Mouse (Mus musculus) midbrain, embryonic 13.5 days (tissue): ENCODE data around the gene Fstl4. TPM values are rescaled to one million over a fixed set of nuclear protein-coding genes. Genes with fewer than 3 reads are reported as not detected.

Experiments used
- ATAC-seq: fragments of 200-750 bp; cut with Nextera tagmentation; 2 replicates; pipeline ENCODE4 v1.8.0; 2017; ENCODE audit warnings: mild to moderate bottlenecking, moderate TSS enrichment, moderate library complexity
- H3K27ac ChIP-seq: fragments of 300-500 bp; sonication (generic); 2 replicates; pipeline ENCODE4 v1.5.1; 2015; ENCODE audit warnings: inconsistent platforms, mild to moderate bottlenecking, moderate library complexity
- H3K27me3 ChIP-seq: fragments of 300-500 bp; sonication (generic); 2 replicates; pipeline ENCODE4 v1.6.1; 2015; ENCODE audit warnings: mild to moderate bottlenecking, inconsistent platforms
- H3K36me3 ChIP-seq: fragments of 300-500 bp; sonication (generic); 2 replicates; pipeline ENCODE4 v1.6.1; 2015; ENCODE audit warnings: mild to moderate bottlenecking, inconsistent platforms
- H3K4me1 ChIP-seq: fragments of 300-500 bp; sonication (generic); replicated peaks from 2 replicates; pipeline ENCODE4 v1.6.1; 2015; ENCODE audit warnings: inconsistent platforms
- H3K4me2 ChIP-seq: fragments of 300-500 bp; sonication (generic); replicated peaks from 2 replicates; pipeline ENCODE4 v1.6.1; 2015; ENCODE audit warnings: moderate library complexity, mild to moderate bottlenecking, inconsistent platforms
- H3K4me3 ChIP-seq: fragments of 300-500 bp; sonication (generic); replicated peaks from 2 replicates; pipeline ENCODE4 v1.5.1; 2015; ENCODE audit warnings: mild to moderate bottlenecking, inconsistent platforms
- H3K9ac ChIP-seq: fragments of 300-500 bp; sonication (generic); replicated peaks from 2 replicates; pipeline ENCODE4 v1.6.1; 2015; ENCODE audit warnings: mild to moderate bottlenecking, inconsistent platforms
- H3K9me3 ChIP-seq: fragments of 300-500 bp; sonication (generic); 2 replicates; pipeline ENCODE4 v1.6.1; 2016; ENCODE audit warnings: mild to moderate bottlenecking, inconsistent platforms
- WGBS: fragments of 180-500 bp; shearing (Covaris S2); methylation state at CpG from one replicate; pipeline ENCODE4 v1.1.7; 2015; 5-methylcytosine and 5-hydroxymethylcytosine counted together
- polyA plus RNA-seq: library from polyadenylated mRNA; unstranded; fragments of >200 nt; fragmentation: Nextera tagmentation; extraction: Ambion mirVana; gene quantifications from 2 replicates; pipeline ENCODE4 v1.2.1, GENCODE M21; 2015

Gene Fstl4
- polyA plus RNA-seq, 1 experiment from 2014 or later: 5.1 TPM

DNA sequence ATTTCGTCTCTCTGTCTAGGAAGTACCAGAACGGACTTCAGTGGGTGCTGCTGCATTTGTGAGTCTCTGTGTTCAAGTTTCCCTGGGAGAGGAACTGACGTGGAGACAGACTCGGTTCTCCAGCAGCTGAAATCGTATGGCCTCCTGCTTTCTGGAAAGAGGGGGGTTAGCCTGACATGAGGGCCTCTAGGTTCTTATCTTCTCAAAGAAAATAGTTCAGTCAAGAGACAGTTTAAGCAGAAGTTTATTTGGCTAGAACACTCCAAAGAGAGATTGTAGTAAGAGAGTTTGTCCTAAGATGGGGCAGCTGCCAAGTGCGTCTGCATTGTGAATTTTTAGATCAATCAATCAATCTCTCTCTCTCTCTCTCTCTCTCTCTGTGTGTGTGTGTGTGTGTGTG, 362.2 kb downstream of the Fstl4 start:
- ATAC-seq: no peak
- 80% methylated on average over 6 of the region's 6 CpGs for WGBS

DNA sequence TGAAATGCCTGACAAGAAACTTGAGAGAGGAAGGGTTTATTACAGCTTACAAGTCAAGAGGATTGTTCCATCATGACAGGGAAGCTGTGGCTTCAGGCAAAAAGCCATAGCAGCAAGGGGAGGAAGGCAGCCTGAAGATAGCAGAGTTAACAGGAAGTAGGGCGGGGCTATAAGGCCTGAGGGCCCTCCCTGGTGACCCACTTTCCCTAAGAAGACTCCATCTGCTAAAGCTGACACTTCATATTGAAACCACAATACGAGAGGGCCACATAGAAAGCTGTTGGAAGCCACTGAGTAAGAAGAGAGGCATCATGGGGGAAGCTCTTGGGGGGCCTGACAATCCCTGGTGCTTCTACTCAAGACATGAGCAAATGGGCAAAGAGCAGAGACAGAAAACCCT, 364.2 kb downstream of the Fstl4 start:
- H3K36me3 ChIP-seq: no peaks in the 10 kb centered on the region
- WGBS: 76% methylated on average over 2 of the region's 2 CpGs

More for the DNA sequence above, 362.2 kb downstream of the Fstl4 start:
- no peaks in the 10 kb centered on the region for H3K36me3 ChIP-seq
- no peak overlapping the region for H3K4me3 ChIP-seq
- H3K9me3 ChIP-seq: peaks cover 5% of the 10 kb centered on the region; the same call in 1 of the 2 replicates
- H3K27me3 ChIP-seq: no peaks in the 10 kb centered on the region
- H3K4me2 ChIP-seq: no peak overlapping the region
- no peak overlapping the region for H3K27ac ChIP-seq
- no peak overlapping the region for H3K9ac ChIP-seq
- H3K4me1 ChIP-seq: peaks cover under 1% of the 10 kb centered on the region; the same call in 1 of the 2 replicates

DNA sequence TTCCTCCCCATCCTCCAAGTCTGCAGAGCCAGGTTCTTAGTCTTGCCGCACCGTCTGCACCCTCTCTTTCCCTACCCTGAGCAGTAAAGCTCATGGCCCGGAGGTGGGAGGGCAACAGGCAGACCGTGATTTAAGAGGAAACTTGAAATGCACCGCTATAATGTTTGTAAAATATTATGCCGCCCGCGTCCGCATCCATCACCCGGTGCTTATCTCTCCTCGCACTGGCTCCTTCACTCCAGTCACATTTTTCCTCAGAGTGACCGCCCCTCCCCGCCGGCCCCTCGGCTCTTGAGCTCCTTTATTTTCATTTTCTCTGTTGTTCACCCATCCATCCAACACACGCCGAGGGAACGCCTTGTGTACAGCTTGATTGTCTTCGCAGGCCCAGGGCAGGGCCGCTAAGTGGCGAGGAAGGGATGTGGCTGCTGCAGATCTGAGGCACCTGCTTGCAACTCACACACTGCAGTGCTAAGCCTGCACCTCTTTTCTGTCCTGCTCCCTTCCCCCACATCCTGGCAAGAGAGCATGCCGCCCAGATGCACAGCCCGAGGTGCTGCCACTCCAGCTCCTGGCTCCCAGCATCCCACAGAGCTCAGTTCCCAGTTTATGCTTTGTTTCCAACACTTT, 368.1 kb downstream of the Fstl4 start:
- Histone ChIP-seq H3K27ac (no peak overlapping the region), H3K9ac (peak overlapping the region; percentile 17; the same call in 1 of the 2 replicates)

More for the DNA sequence above, 364.2 kb downstream of the Fstl4 start:
- no peak overlapping the region for H3K27ac ChIP-seq
- H3K4me3 ChIP-seq: no peak overlapping the region
- no peak for ATAC-seq
- H3K4me2 ChIP-seq: no peak overlapping the region
- no peak overlapping the region for H3K9ac ChIP-seq
- H3K4me1 ChIP-seq: peaks cover 15% of the 10 kb centered on the region
- H3K9me3 ChIP-seq: peaks cover 5% of the 10 kb centered on the region; the same call in 1 of the 2 replicates
- H3K27me3 ChIP-seq: no peaks in the 10 kb centered on the region

DNA sequence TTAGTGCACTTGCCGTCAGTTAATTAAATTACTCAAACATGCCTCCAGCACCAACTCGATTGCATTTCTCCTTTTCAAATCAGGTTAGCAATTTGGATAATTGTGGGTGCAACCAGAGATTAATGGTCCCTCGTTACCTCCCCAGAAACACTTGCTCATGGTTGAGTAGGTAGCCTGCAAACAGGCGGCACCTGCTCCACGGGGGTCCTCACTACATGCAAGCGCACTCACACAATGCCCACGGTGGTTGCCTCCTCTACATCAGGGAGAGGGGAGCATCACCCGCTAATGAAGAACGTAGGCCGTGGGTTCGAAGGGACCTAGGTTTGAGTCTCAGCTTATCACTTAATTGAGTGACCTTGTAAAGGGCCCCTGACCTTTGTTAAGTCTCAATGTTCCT, 371.9 kb downstream of the Fstl4 start:
- H3K9me3 ChIP-seq: no peaks in the 10 kb centered on the region
- no peaks in the 10 kb centered on the region for H3K27me3 ChIP-seq
- ATAC-seq: no peak
- H3K36me3 ChIP-seq: no peaks in the 10 kb centered on the region
- no peak overlapping the region for H3K27ac ChIP-seq
- no peak overlapping the region for H3K4me3 ChIP-seq
- H3K4me1 ChIP-seq: peaks cover 41% of the 10 kb centered on the region
- 77% methylated on average over 11 of the region's 11 CpGs for WGBS
- no peak overlapping the region for H3K9ac ChIP-seq
- no peak overlapping the region for H3K4me2 ChIP-seq

More for the DNA sequence above, 368.1 kb downstream of the Fstl4 start:
- Histone ChIP-seq H3K4me2 (peak overlapping the region; percentile 40), H3K36me3 (no peaks in the 10 kb centered on the region), H3K4me3 (peak overlapping the region; percentile 11; the same call in 1 of the 2 replicates), H3K9me3 (peaks cover 5% of the 10 kb centered on the region; the same call in 1 of the 2 replicates), H3K27me3 (no peaks in the 10 kb centered on the region), H3K4me1 (peaks cover 17% of the 10 kb centered on the region)
- 25% methylated on average over 23 of the region's 23 CpGs for WGBS
- ATAC-seq: peak; percentile 80

DNA sequence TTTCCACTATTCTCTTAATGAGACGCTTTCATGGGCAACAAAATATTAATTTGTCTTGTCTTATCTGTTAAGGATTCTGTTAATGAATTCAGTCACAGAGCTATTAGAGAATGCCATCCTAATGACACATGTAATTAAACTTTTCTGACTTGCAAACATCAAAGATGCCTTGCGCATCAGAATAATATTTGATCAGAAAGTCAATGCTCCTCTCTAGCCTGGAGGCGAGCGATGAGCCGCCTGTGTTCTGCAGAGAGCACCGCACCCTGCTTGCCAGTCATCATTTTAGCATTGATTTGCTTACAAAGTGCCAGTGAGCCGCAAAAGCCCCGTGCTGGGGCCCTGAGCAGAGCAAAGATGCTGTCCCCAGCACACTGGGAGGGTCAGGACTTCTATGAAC, 372.9 kb downstream of the Fstl4 start:
- 71% methylated on average over 8 of the region's 8 CpGs for WGBS
- ATAC-seq: no peak

DNA sequence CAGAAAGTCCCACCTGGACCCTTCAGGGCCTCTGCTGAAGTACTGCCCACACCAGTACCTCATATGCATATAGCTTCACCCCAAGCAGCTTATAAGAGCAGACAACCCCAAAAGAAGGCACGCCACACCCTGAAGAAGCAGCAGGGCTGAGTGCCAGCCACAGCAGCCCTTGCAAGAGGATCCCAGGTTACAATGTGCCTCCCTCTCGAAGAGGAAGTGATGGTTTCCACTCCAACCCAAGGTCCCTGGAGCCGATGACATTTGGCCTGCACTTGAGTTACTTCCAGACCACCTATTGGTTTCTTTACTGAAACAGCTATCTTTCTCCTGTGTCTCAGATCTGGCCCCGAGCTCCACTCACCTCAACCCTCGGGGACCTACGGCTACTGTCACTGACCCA, 373.8 kb downstream of the Fstl4 start:
- no peak overlapping the region for H3K9ac ChIP-seq
- ATAC-seq: no peak
- no peaks in the 10 kb centered on the region for H3K9me3 ChIP-seq
- H3K36me3 ChIP-seq: no peaks in the 10 kb centered on the region
- no peaks in the 10 kb centered on the region for H3K27me3 ChIP-seq
- H3K4me2 ChIP-seq: no peak overlapping the region
- WGBS: 87% methylated on average over 6 of the region's 6 CpGs
- H3K27ac ChIP-seq: no peak overlapping the region
- H3K4me1 ChIP-seq: peaks cover 26% of the 10 kb centered on the region
- no peak overlapping the region for H3K4me3 ChIP-seq

More for the DNA sequence above, 372.9 kb downstream of the Fstl4 start:
- H3K4me2 ChIP-seq: no peak overlapping the region
- H3K9ac ChIP-seq: no peak overlapping the region
- no peaks in the 10 kb centered on the region for H3K9me3 ChIP-seq
- peaks cover 33% of the 10 kb centered on the region for H3K4me1 ChIP-seq
- no peak overlapping the region for H3K4me3 ChIP-seq
- H3K27me3 ChIP-seq: no peaks in the 10 kb centered on the region
- H3K36me3 ChIP-seq: no peaks in the 10 kb centered on the region
- no peak overlapping the region for H3K27ac ChIP-seq

DNA sequence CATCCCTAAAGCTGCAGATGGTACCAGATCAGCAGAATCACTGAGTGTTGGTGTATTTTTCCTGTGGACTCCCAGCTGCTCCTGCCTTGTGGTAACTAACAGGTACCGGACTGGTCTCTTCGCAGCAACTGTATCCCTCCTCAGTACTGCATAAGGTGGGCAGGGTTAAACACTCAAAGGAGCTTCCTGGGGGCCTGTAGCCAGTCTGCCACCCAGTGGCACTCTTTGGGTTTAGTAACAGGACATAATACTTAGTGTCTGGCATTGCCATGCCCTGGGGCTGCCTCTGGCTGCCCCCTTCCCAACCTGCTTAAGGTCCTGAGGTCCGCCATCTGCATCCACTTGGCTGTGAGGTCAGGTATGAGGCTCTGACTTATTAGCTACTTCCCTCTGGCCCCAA, 375.2 kb downstream of the Fstl4 start:
- Histone ChIP-seq H3K27me3 (no peaks in the 10 kb centered on the region), H3K9ac (no peak overlapping the region), H3K27ac (no peak overlapping the region), H3K4me1 (peaks cover 26% of the 10 kb centered on the region), H3K4me3 (no peak overlapping the region), H3K4me2 (no peak overlapping the region), H3K9me3 (no peaks in the 10 kb centered on the region), H3K36me3 (no peaks in the 10 kb centered on the region)
- peak; percentile 50; the same call in 1 of the 2 replicates for ATAC-seq
- 90% methylated on average over 3 of the region's 3 CpGs for WGBS

DNA sequence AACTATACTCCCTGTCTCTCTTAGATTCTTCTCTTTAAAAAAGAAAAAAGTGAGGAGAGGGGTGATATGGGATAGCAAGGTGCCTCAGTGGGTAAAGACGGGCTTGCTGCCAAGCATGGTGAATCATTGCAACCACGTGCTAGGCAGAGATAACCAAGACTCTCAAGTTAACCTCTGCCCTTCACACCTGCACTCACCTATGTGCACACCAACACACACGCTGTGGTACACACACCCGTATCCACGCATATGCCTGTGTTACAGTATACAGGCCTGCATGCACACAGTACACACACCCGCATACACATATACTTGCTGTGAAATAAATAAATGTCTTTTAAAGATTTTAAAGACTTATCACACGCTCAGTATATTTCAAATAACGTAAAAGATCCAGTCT, 375.8 kb downstream of the Fstl4 start:
- Histone ChIP-seq H3K4me2 (no peak overlapping the region), H3K27ac (no peak overlapping the region), H3K36me3 (no peaks in the 10 kb centered on the region), H3K27me3 (no peaks in the 10 kb centered on the region), H3K4me3 (no peak overlapping the region), H3K4me1 (peaks cover 26% of the 10 kb centered on the region), H3K9me3 (no peaks in the 10 kb centered on the region), H3K9ac (no peak overlapping the region)
- ATAC-seq: no peak
- 75% methylated on average over 8 of the region's 8 CpGs for WGBS

DNA sequence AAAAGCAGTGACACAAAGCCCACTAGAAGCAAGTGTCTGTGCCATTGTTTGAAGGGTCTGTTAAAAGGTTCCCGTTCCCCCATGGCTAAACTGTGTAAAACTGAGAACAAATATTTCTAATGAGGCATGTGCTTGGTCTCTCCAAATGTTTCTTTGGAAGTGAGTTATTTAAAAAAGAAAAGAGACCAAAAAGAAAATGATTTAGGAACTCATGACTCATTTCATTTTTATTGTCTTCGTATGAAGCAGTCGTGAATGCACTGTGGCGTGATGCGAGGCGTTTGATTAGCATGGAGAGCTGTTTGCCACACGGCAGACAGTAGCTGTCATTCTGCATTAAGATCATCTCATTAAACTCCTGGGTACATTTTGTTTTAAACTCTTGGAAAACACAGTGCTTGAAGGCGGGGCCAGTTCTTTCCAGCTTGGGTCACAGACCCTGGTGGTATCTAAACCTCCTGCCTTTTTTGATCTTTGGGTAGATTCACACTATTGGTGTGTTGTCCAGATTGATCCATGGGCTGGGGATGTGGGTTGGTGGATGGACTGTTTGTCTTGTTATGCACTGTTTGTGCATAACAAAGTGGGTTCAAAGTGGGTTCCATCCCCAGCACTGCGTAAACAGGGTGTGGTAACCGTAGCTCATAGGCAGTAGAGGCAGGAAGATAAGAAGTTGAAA, 376.4 kb downstream of the Fstl4 start:
- Histone ChIP-seq H3K4me1 (peaks cover 26% of the 10 kb centered on the region), H3K36me3 (no peaks in the 10 kb centered on the region), H3K9me3 (no peaks in the 10 kb centered on the region), H3K9ac (no peak overlapping the region), H3K4me3 (no peak overlapping the region), H3K27ac (no peak overlapping the region), H3K27me3 (0 out of 2 replicates have a peak, but pooled peaks cover 3% of the 10 kb centered on the region), H3K4me2 (no peak overlapping the region)
- WGBS: 46% methylated on average over 10 of the region's 10 CpGs
- ATAC-seq: no peak

DNA sequence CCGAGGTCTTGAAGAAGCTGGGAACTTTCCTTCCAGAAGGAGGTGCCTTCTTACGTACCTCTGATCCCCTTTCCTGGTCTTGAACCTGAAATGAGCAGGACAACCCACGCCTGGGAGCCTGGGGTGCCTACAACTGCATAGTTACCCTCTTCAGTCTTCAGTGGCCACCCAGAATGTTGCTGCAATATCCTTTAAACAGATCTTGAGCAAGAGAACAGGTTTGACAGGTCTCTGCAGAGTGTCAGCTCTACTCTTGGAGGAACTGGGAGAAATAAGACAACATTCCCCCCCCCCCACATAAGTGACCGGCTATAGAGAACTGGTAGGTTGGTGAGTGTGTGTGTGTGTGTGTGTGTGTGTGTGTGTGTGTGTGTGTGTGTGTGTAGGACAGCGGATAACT, 379.1 kb downstream of the Fstl4 start:
- Histone ChIP-seq H3K4me3 (no peak overlapping the region), H3K4me1 (peaks cover 19% of the 10 kb centered on the region), H3K4me2 (no peak overlapping the region), H3K36me3 (no peaks in the 10 kb centered on the region), H3K9me3 (no peaks in the 10 kb centered on the region), H3K27ac (no peak overlapping the region), H3K9ac (no peak overlapping the region), H3K27me3 (0 out of 2 replicates have a peak, but pooled peaks cover 6% of the 10 kb centered on the region)
- ATAC-seq: no peak
- WGBS: 86% methylated on average over 5 of the region's 5 CpGs

DNA sequence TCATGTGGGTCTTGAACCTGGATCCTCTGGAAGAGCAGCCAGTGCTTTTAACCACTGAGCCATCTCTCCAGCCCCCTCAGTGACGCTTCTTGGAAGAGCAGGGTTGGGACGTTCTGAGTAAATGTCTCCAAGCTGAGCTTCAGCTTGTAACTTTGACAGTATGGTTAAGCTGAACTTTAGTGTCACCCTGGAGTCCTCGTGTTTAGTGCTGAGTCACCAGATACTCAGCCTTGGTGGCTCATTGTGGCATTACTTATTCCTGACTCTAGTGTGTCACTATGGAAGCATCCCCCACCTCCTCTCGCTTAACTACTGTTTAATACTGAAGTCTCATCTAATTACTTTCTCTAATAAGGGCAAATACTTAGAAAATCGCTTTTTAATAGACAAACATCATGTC, 380.1 kb downstream of the Fstl4 start:
- no peak overlapping the region for H3K27ac ChIP-seq
- 80% methylated on average over 5 of the region's 5 CpGs for WGBS
- peaks cover 18% of the 10 kb centered on the region for H3K4me1 ChIP-seq
- 0 out of 2 replicates have a peak, but pooled peaks cover 6% of the 10 kb centered on the region for H3K27me3 ChIP-seq
- no peaks in the 10 kb centered on the region for H3K36me3 ChIP-seq
- no peaks in the 10 kb centered on the region for H3K9me3 ChIP-seq
- no peak overlapping the region for H3K4me3 ChIP-seq
- H3K4me2 ChIP-seq: no peak overlapping the region
- ATAC-seq: no peak
- H3K9ac ChIP-seq: no peak overlapping the region

DNA sequence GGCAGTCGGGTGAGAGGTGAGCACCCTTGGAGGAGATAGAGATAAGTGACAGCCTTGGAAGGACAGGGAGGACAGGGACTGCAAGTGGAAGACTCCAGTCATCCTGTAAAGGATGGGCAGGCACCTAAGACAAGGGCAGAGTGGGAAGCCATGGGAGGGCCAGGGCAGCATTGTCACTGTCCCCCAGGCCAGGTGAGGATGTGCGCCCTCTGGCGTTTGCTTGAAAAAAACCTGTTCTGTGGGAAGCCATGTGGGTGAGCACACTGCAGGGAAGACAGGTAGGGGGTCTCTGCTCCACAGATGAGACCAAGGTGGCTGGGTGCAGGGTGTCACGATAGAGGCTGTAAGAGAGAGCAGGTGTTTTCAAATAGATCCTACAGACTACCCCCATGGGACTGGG, 381.9 kb downstream of the Fstl4 start:
- Histone ChIP-seq H3K27ac (no peak overlapping the region), H3K4me2 (no peak overlapping the region), H3K4me3 (no peak overlapping the region), H3K9ac (no peak overlapping the region), H3K4me1 (peaks cover 1% of the 10 kb centered on the region), H3K9me3 (no peaks in the 10 kb centered on the region), H3K36me3 (no peaks in the 10 kb centered on the region), H3K27me3 (0 out of 2 replicates have a peak, but pooled peaks cover 6% of the 10 kb centered on the region)
- ATAC-seq: no peak
- WGBS: 40% methylated on average over 4 of the region's 4 CpGs
